Mouse (Mus musculus) lung, postnatal 0 days (tissue): ENCODE measurements at regions not wholly inside any gene's neighbourhood (a gene's known extent, or its start where the extent isn't known, plus 50 kb on each side); places are given as distances from the start of the nearest gene placed in this dataset.

Source experiments
- ATAC-seq: fragments of 200-750 bp; cut with Nextera tagmentation; 2 replicates; pipeline ENCODE4 v1.8.0; 2017; ENCODE audit warnings: moderate library complexity
- DNase-seq: peaks from one replicate; pipeline ENCODE4 v3.0.0-alpha.2; 2016; ENCODE audit warnings: low spot score
- H3K27ac ChIP-seq: fragments of 300-500 bp; sonication (generic); 2 replicates; pipeline ENCODE4 v1.5.1; 2014; ENCODE audit warnings: antibody characterized with exemption, mild to moderate bottlenecking, low read length, mixed read lengths
- H3K27me3 ChIP-seq: fragments of 300-500 bp; sonication (generic); replicated peaks from 2 replicates; pipeline ENCODE4 v1.6.1; 2014; ENCODE audit warnings: low read length, mixed read lengths; ENCODE audit not compliant: insufficient read depth
- H3K36me3 ChIP-seq: fragments of 300-500 bp; sonication (generic); 2 replicates; pipeline ENCODE4 v1.6.1; 2014; ENCODE audit warnings: low read length, mixed read lengths; ENCODE audit not compliant: insufficient read depth
- H3K4me1 ChIP-seq: fragments of 300-500 bp; sonication (generic); 2 replicates; pipeline ENCODE4 v1.6.1; 2014; ENCODE audit warnings: antibody characterized with exemption, low read depth, low read length, mixed read lengths; ENCODE audit not compliant: insufficient read depth
- H3K4me2 ChIP-seq: fragments of 300-500 bp; sonication (generic); replicated peaks from 2 replicates; pipeline ENCODE4 v1.6.1; 2014; ENCODE audit warnings: low read depth, mild to moderate bottlenecking, low read length, moderate library complexity, mixed read lengths
- H3K4me3 ChIP-seq: fragments of 300-500 bp; sonication (generic); 2 replicates; pipeline ENCODE4 v1.5.1; 2014; ENCODE audit warnings: low read depth, low read length
- H3K9ac ChIP-seq: fragments of 300-500 bp; sonication (generic); replicated peaks from 2 replicates; pipeline ENCODE4 v1.6.1; 2014; ENCODE audit warnings: low read depth, mild to moderate bottlenecking
- H3K9me3 ChIP-seq: fragments of 300-500 bp; sonication (generic); 2 replicates; pipeline ENCODE4 v1.6.1; 2016; ENCODE audit warnings: low read length, mixed read lengths
- CTCF ChIP-seq: IDR thresholded peaks from 2 replicates; pipeline ENCODE4 v1.5.1; 2016; ENCODE audit warnings: antibody characterized with exemption, mild to moderate bottlenecking
- EP300 ChIP-seq: IDR thresholded peaks from 2 replicates; pipeline ENCODE4 v1.6.1; 2016; ENCODE audit warnings: antibody characterized with exemption, mild to moderate bottlenecking, control low read depth
- WGBS: fragments of 180-500 bp; shearing (Covaris S2); extraction: QIAGEN DNeasy Blood & Tissue Kit; methylation state at CpG from one replicate; pipeline ENCODE4 v1.1.7; 2014; 5-methylcytosine and 5-hydroxymethylcytosine counted together

DNA sequence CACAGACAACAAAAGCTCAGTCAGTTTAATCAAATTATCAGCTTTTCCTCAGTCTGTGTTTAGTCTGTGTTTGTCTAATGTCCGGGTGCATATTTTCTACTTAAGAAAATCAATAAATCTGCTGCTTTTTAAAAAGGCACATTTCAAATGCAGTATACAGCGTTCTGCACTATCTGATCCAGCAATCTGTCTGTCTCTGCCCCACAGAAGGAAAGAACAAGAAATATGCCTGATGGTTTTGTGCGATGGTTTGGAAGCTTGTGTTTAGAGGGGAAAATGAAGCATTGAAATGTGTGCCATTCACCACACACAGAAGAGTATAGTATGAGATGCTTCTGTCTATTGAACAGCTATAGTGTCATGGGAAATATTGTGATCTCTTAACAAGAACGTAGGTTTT lies 601.7 kb upstream of the Mef2c start:
- no peaks in the 10 kb centered on the region for H3K36me3 ChIP-seq
- no peak overlapping the region for H3K27ac ChIP-seq
- ATAC-seq (no peak), DNase-seq (no peak)
- no peak overlapping the region for H3K4me2 ChIP-seq
- TF ChIP-seq EP300 (no peak), CTCF (no peak)
- no peaks in the 10 kb centered on the region for H3K9me3 ChIP-seq
- no peaks in the 10 kb centered on the region for H3K4me1 ChIP-seq
- no peak overlapping the region for H3K9ac ChIP-seq
- 53% methylated on average over 4 of the region's 4 CpGs for WGBS
- H3K4me3 ChIP-seq, result no peak overlapping the region
- H3K27me3 ChIP-seq, result no peaks in the 10 kb centered on the region

DNA sequence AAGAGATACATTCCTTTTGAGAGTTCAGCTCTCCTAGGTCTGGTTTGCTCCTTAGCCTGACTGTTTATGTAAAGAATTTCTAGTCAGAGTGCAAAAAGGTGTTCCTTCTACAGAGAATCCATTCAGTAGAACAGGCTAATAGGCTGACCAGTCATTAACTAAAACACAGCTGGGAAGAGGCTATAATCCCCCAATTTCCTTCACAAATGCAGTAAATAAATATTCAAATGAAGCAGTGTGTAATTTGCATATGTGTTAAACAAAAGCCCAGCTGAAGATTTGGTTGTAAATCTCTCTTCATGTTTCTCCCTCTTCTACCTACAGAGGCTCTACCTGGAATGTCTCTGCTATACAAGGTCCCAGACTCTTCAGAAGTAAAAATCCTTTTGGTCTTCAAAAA lies 600.2 kb upstream of the Mef2c start:
- Histone ChIP-seq H3K9me3 (no peaks in the 10 kb centered on the region), H3K27me3 (no peaks in the 10 kb centered on the region), H3K4me2 (no peak overlapping the region), H3K36me3 (no peaks in the 10 kb centered on the region), H3K4me3 (no peak overlapping the region), H3K9ac (no peak overlapping the region), H3K27ac (no peak overlapping the region), H3K4me1 (no peaks in the 10 kb centered on the region)
- DNase-seq (no peak), ATAC-seq (no peak)
- no peak for TF ChIP-seq EP300
- TF ChIP-seq CTCF, result no peak

DNA sequence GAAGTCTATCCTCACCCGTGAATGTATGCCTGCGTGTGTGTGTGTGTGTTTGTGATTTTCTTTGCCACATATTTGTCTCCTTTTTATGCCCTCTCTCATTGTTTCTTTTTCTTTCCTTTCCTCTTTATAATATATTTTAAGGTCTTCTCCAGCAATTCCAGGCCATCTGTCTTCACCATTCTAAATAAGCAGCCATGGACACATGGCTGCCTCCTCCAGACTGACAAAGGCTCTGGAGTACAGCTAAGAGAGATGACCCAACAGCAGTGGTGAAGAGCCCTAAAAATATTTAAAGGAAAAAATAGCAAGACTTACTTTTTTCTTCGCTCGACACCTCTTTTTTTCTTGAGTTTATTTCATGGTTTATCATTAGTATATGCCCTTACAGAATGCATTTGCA lies 596.1 kb upstream of the Mef2c start:
- Histone ChIP-seq H3K4me3 (no peak overlapping the region), H3K9me3 (no peaks in the 10 kb centered on the region), H3K27ac (no peak overlapping the region), H3K36me3 (no peaks in the 10 kb centered on the region), H3K27me3 (no peaks in the 10 kb centered on the region), H3K9ac (no peak overlapping the region), H3K4me1 (no peaks in the 10 kb centered on the region), H3K4me2 (no peak overlapping the region)
- no peak for TF ChIP-seq EP300
- TF ChIP-seq CTCF, result no peak
- ATAC-seq (no peak), DNase-seq (no peak)
- WGBS, result 91% methylated on average over 4 of the region's 4 CpGs

DNA sequence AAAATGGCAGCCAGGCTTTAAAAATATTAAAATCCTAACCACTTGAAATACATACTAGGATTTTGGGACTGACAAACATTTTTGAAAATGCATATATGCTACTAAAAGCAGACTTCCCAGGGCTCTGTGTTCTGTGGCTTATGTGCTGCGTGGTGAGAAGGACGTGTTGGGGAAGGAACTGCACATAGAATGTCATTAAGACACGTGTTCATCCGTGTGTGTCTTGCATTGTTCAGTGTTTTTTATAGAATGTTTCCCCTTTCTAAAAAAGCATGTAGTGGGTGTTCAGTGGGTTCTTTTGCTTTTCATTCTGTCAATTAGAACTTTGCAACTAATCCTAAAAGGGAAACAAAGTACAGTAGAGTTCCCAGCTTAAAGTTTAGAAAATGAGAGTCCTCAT lies 594.7 kb upstream of the Mef2c start:
- no peaks in the 10 kb centered on the region for H3K27me3 ChIP-seq
- no peak for TF ChIP-seq EP300
- TF ChIP-seq CTCF, result no peak
- H3K9ac ChIP-seq, result no peak overlapping the region
- H3K4me3 ChIP-seq, result no peak overlapping the region
- WGBS, result 82% methylated on average over 4 of the region's 4 CpGs
- no peaks in the 10 kb centered on the region for H3K9me3 ChIP-seq
- no peaks in the 10 kb centered on the region for H3K4me1 ChIP-seq
- no peak for DNase-seq
- no peak for ATAC-seq
- no peak overlapping the region for H3K4me2 ChIP-seq
- no peak overlapping the region for H3K27ac ChIP-seq
- no peaks in the 10 kb centered on the region for H3K36me3 ChIP-seq

DNA sequence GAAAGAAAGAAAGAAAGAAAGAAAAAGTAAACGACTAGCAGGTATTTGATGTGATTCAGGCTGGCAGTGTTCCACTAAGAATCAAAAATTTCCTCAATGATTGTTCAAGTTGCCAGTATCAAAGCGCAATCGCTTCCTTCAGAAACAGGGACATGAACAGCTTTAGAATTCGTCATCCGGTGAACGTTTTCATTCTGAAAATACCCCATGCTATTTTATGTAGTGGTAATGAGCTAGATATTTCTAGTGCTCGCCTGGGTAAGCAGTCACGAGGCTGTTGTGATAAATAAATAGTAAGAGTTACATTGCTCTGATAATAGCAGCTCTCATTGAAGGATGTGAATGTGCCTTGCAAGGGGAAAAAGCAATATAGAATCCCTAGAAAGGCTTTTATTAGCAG lies 591.0 kb upstream of the Mef2c start:
- H3K9ac ChIP-seq, result no peak overlapping the region
- WGBS, result 80% methylated on average over 8 of the region's 8 CpGs
- TF ChIP-seq CTCF (no peak), EP300 (no peak)

DNA sequence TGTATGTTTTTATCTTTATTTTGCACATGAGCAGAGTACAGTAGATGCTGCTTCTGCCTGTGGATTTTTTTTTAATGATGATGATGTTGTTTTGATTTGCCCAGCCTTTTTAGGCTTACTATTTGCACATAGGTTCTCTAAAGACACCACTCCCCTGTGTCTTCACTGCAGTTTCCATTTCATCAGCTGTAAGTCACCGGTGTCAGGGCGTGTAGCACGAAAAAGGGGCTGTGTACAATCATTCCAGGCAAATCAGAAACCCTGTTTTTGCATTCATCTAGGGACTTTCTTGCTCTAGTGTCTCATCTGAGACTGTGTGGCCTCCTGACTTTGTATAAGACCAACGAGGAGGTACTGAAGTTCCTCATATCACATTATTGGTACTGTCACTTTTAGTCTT lies 588.6 kb upstream of the Mef2c start:
- Histone ChIP-seq H3K4me3 (no peak overlapping the region), H3K4me1 (no peaks in the 10 kb centered on the region), H3K27me3 (no peaks in the 10 kb centered on the region), H3K36me3 (no peaks in the 10 kb centered on the region), H3K9ac (no peak overlapping the region), H3K4me2 (no peak overlapping the region), H3K9me3 (no peaks in the 10 kb centered on the region), H3K27ac (no peak overlapping the region)
- ATAC-seq (no peak), DNase-seq (no peak)
- 91% methylated on average over 4 of the region's 4 CpGs for WGBS
- no peak for TF ChIP-seq CTCF
- TF ChIP-seq EP300, result no peak

More for the DNA sequence above, 591.0 kb upstream of the Mef2c start:
- Histone ChIP-seq H3K4me2 (no peak overlapping the region), H3K9me3 (no peaks in the 10 kb centered on the region), H3K27me3 (no peaks in the 10 kb centered on the region), H3K4me1 (no peaks in the 10 kb centered on the region), H3K27ac (no peak overlapping the region), H3K36me3 (no peaks in the 10 kb centered on the region), H3K4me3 (no peak overlapping the region)
- DNase-seq, result no peak
- ATAC-seq, result no peak

DNA sequence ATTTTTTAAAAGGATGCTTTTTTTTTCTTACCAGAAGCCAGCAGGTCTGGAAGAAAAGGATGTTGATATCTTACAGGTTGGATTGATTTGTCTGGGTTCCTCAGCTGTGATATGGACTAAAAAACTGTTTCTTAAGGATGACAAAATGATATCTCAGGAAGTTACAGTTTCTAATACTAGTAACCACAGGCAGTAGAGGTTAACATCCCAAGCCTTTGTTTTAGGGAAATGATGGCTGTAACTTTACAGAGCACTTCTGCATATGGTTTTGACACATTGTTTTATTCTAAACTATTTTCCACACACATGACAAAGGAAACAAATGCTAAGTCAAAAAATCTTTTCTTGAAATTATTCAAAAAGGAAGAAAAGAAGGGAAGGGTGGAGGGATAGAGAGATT lies 573.8 kb upstream of the Mef2c start:
- Histone ChIP-seq H3K27ac (no peak overlapping the region), H3K36me3 (no peaks in the 10 kb centered on the region), H3K4me1 (no peaks in the 10 kb centered on the region), H3K9ac (no peak overlapping the region), H3K4me2 (no peak overlapping the region), H3K27me3 (no peaks in the 10 kb centered on the region), H3K4me3 (no peak overlapping the region), H3K9me3 (no peaks in the 10 kb centered on the region)
- ATAC-seq, result no peak
- no peak for DNase-seq
- no peak for TF ChIP-seq EP300
- no peak for TF ChIP-seq CTCF
